Mouse (Mus musculus): Measurements from ENCODE around the gene Gm10337.

Gm10337 gene

DNA sequence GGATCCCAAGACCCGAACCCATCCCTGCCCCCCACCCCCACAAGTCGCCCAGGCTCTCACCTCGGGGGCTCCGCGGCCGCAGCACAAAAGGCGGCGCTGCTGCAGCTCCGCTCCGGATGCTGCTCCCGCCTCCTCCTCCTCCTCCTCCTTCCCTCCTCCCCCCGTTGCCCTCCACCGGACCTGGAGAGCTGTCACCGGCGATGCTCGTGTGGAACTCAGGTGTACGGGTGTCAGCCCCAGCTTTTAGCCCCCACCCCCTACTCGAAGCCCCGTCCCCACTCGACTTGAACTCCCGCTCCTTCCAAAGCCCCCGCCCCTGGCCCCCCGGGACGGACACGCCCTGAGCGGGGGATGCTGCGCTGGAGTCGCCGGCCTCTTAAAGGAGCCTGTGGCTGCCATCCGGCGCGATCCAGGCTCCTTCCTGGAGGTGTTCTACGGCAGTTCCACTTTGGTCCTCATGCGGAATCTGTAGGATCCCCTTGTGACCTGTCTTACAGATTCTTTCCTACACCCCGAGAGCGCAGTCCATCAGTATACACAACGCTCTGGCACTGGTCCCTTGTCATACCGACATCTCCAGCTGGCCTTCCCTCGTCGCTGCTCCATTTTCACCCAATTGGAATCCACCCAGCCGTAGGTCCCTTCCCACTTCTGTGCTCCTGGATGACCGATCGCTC, 13.3 kb downstream of the Gm10337 start, which contains the start of gene Map3k12:
Map3k12 (minus strand) TSS at position 337 of the 677 bp plus-strand sequence.
- DNase-seq (ENCODE audit: low read depth, low spot score) = peak; percentile 79

DNA sequence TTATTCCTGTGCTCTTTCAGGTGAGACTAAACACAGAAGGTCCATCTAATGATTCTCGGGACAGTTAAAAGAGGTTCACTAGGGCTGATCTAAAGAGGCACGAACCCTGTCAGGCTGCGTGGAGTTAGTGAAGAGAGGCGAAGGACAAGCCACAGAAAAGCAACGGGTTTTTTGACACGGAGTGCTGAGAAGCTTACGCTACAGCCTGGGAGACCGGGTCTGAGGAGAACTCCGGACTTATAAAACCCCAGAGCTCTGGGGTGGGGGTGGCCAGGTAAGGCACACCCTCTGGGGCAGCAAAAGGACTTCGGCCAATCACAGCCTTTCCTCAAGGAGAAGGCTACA, 14.1 kb downstream of the Gm10337 start:
- no peak for DNase-seq (ENCODE audit: low read depth, low spot score)

DNA sequence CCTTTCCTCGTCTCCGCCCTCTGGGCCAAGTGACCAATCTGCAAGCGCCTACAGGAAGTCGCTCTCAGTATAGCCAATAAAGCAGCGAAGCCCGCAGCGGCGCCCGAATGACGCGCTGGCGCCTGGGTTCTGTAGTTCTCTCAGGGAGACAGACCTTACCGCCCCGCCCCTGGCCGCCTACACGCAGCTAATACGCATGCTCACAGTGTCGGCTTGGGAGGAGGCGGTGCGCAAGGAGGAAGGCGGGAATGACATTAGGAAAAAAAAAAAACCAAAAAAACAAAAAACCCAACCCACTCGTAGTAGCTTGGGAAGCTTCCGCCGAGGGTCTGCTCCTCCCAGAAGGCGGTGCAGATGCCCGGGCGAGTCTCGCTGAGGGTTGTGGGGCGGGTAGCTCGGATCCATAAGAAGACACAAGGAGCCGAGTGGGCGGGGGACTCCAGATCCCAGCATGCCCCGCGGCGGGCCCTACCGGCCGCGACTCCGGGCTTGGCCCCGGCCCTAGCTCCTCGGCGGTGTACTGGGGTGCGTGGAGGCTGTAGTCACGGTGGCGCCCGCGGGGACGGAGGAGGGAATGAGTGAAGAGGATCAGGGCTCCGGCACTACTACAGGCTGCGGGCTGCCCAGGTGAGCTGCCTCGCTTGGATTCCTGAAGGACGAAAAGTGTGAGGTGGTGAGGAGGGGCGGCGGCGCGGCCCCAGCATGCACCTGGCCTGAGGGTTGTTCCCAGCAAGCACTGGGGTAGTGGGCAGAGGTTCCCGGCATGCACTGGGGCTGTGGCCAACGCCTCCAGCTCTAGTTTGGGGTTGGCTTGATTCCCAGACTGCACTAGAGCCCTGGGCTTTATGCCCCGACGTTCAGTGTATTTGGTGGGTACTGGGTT, 14.7 kb downstream of the Gm10337 start, which contains the start of gene Tarbp2:
Tarbp2 (plus strand) TSS at position 217 of the 883 bp plus-strand sequence.
- DNase-seq (ENCODE audit: low read depth, low spot score) = peak; percentile 100

DNA sequence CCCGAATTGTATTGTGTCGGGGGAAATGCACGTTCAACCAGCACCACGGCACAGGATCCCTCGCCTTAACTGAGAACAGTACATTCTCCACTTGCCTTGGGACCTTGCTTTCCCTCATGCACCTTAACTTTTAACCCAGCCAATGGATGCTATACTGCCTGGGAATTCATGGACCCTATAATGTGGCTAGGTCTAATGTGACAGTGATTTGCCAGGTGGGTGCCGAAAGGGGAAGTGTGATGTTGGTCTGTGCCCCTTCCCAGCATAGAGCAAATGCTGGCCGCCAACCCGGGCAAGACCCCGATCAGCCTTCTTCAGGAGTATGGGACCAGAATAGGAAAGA, 15.3 kb downstream of the Gm10337 start:
- DNase-seq (ENCODE audit: low read depth, low spot score) = no peak

DNA sequence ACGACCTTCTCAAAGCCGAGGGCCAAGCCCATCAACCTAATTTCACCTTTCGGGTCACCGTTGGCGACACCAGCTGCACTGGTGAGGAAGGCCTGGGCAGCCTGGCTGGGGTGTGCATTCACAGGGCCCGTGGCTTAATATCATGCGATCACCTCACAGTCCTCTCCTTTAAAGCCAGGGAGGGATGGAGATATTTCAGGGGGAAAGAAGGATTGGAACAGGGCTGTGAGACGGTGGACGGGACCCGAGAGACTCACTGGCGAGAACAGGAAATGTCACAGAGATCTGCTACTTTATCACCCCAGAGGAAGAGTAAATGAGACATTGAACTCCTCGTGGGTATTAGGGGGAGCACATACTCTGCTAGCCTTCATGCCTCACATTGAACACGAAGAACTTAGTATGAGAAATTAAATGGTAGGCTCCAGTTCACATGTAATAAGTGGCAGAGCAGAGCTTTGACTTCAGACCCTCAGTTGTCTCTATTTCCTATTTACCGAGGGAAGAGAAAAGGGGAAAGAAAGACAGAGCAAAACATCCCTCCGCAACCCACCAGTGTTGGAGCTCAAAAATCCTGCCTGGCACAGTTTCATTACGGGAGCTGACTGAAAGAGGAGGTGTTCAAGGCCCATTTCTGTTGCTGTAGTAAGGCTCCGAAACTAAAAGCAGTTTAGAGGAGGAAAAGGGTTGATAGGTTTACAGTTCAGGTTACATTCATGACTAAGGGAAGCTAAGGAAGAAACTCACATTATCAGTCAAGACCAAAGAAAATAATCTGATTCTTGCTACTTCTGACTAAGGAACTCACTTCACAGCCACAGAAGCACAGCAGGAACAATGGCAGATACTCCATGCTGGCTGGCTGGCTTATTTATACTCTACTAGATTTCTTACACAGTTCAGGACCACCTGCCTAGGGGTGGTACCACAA, 16.0 kb downstream of the Gm10337 start:
- no peak for DNase-seq (ENCODE audit: low read depth, low spot score)

DNA sequence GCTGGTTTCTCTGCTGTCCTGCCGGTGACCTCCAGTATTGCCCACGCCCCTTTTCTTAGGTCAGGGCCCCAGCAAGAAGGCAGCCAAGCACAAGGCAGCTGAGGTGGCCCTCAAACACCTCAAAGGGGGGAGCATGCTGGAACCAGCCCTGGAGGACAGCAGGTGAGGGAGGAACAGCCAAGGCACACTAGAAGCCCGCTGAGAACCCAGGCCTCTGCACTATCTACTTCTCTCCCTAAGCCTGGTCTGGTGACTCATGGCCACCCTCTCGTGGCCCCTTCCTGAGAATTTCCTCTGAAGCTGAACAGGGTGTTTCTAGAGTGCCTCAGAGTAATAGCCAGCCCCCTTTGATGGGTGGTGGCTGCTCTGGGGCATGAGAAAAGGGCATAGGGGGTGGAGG, 16.9 kb downstream of the Gm10337 start:
- DNase-seq (ENCODE audit: low read depth, low spot score) = no peak

DNA sequence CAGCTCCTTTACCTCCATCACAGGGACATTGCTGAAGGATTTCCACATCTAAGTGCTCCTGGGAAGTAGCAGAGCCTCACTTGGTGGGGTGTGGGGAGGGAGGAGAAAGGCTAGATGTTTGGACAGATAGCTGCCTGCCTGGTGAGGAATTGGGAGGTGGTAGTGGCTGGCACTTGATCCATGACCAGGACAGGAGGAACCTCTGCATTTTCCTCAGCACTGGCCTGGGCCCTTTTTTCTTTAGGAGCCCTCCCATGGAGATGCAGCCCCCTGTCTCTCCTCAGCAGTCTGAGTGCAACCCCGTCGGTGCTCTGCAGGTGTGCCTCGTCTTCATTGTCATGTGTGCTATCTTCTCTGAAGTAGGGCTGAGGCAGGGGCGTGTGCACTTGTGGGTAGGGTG, 18.0 kb downstream of the Gm10337 start:
- DNase-seq (ENCODE audit: low read depth, low spot score) = no peak

DNA sequence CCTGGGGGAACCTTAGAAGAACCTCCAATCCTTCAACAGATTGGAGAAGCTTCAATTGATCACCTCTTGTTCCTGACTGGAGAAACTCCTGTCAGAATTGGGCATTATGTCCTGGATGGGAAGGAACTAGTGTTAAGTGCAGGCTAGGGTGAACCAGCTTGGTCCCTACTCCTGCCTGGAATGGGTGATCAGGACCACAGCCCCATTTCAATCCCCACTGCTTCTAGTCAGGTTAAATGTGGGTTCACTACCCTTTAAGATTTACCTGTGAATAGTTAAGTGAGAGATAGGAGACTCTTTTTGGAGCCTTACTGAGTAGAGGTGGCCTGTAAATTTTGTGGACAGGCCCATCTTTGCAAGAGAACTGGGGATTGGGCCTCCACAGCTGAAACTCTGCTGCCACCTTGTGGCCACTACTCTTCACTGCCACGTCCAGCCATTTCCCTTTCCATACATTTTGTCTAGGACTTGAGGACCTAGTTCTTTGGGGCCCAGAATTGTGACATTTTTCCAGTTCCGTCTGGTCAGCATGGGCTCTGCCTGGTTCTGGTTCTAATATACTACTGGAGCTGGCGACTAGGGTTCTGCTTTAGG, 21.5 kb downstream of the Gm10337 start, which contains the start of gene Npff:
Npff (minus strand) TSS at position 51 of the 594 bp plus-strand sequence.
- DNase-seq (ENCODE audit: low read depth, low spot score) = peak; percentile 75

DNA sequence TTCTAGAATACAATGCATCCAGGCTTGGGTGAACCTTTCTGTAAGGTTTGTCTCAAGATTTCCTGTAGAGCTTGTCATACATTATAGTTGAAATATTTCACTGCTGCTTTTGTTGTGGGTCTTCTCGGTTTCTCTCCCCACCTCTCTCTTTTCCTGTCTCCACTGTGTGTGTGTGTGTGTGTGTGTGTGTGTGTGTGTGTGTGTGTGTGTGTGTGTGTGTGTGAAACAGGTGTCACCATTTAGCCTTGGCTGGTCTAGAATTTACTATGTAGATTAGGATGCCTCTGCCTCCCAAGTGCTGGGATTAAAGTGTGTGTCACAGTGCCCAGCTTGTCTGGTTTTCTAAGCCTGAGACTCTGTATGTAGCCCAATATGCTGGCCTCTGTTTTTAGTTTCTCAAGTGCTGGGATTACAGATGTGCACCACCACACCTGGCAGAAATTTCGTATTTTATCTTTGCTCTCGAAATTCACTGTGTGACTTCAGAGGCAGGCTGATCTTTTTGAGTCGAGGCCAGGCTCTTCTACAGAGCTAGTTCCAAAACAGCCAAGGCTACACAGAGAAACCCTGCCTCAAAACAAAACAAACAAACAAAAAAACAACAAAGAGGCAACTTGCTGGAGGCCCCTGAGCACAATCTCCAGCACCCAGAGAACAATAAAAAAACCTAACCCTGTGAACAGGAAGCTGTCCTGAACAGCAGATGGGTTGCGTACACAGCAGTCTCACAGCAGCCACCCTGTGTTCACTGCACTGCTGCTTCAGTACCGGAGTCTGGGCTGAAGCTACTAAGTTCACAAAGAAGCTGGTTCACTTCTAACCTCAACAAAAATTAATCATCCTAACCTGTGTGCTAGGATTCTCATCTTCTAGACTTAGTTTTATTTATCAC, 22.8 kb downstream of the Gm10337 start:
- DNase-seq (ENCODE audit: low read depth, low spot score) = peak; percentile 66

DNA sequence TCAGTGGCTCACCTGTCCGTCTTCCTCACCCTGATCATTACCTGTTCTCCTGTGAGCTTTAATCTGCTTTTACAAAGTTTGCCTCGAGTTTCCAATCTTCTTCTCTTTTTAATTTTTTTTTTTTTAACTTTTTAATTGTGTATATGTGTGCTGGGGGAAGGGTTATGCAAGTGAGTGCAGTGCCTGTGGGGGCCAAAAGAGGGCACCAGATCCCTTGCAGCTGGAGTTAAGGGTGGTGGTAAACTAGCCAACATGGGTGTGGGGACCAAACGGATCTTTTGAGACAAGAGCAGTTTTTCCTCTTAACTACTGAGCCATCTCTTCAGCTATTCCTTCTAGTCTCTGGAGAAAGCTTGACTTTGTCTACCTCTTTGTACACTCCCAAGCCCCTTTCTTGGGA, 24.4 kb downstream of the Gm10337 start:
- DNase-seq (ENCODE audit: low read depth, low spot score) = peak; percentile 34

DNA sequence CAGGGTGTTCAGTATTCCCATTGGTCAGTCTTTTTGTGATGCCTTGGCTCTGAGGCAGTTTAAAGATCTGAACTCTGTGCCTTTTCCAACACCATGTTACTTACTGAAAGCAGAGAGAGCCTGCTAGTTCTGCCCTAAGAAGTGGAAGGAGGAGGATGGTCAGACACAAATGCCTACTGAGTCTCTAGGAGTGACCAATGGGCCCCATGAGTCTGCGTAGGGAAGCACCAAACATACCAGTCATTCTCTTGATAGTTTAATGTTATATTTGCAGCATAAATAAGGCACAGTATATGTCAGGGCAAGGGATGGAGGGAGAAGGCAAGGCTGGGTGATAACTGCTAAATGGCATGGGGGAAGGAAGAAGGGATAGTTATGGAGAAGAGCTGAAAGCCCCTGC, 24.9 kb downstream of the Gm10337 start:
- DNase-seq (ENCODE audit: low read depth, low spot score) = no peak

DNA sequence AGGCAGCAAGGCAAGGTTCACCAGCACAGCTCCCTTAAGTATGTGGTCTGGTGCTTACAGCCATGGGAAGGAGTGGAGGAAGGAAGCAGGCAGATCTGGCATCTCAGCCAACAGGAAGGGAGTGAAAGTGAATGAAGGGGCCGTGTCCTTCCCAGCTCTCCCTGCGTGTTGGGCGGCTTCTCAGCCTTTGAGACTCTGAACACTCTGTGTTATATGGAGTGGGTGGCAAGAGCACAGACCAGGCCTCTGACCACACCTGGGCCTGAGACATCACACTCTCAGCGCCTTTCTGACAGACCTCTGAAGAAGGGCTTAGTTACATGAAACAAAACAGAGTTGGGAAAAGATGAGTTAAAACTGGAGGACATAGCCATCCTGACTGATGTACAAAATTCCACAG, 27.0 kb downstream of the Gm10337 start:
- no peak for DNase-seq (ENCODE audit: low read depth, low spot score)

DNA sequence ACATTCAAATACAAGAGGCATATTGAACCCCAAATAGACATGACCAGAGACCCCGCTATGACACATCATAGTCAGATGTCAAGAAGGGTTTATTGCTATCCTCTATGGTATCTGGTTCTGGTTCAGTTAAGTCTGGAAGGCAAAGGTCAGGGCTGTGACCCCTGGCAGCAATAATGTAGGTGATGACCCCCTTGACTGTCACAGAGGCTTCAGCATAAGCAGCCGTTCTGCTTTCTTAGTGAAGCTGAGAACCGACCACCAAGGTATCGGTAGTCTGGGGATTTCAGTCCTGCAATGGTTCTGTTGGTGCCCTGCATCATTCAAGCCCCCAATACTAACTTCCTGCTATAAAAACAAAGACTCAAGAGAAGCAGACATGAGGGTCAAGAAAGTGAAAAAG, 28.1 kb downstream of the Gm10337 start:
- DNase-seq (ENCODE audit: low read depth, low spot score) = no peak

DNA sequence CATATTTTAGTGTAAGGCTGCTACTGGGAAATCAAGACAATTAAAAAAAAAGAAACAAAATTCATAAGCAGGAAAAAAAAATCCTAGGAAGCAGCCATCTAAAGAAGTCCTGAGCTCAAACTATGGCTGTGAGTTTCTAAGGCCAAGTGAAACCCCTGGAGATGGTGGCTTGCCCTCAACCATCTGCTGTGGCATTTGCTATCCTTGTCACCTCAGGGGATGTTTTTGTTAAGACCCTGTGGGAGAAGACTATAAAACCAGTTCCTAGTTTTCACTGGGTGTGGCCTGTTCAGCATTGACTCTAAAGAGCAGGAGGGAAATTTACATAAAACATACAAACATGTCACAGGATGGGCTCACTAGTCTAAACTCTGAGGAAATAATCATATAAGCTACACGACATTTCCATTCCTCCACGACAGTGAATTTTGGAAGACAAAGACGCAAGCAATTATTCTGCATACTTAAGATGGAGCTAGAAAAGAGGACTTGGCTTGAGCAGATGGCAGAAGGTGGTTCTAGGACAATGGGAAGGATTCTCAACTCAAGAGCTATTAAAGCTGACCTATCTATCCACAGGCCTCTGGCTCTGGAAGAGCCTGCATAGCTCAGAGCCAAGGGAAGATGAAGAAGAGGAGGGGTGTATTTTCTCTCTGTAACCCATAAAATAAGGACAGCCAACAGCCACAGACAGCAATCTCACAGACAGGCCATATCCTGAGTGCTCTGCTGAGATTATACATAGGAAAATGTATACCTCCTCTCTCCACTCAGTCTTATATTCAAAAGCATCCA, 28.8 kb downstream of the Gm10337 start:
- no peak for DNase-seq (ENCODE audit: low read depth, low spot score)

DNA sequence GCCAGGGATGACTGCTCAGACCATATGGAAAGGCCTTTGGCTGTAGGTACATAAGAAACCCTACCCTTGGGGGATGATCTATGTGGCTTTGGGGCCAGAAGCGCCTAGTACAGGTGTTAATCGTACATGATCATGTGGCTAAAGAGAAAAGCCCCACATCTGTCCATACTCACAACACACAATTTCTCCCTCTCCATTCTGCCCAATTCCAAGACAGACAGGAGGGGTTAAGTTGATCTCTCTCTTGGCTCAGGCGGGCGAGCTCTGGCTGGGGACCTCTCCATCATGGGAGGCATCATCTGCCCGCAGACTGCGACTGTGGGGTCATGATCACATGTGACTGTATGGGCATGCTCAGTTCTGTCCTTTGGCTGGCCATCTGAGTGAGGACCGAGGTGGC, 30.4 kb downstream of the Gm10337 start:
- no peak for DNase-seq (ENCODE audit: low read depth, low spot score)

DNA sequence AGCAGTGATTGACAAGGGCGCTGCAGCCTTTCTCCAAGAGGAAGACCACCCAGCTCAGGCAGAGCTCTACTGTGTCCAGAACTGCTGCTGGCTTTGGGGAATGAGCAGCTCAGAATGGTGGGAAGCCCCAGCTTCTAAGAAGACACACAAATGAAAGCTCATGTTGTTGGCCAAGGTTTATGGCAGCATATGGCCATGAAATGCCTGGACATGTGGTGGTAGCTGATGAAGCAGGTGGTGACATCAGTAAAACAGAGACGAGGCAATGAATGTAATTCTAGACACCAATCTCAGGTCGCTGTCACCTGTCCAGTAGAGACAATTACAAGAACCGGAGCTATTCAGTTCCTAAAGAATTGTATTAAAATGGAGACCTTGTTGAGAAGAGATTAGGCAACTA, 41.3 kb downstream of the Gm10337 start:
- no peak for DNase-seq (ENCODE audit: low read depth, low spot score)

DNA sequence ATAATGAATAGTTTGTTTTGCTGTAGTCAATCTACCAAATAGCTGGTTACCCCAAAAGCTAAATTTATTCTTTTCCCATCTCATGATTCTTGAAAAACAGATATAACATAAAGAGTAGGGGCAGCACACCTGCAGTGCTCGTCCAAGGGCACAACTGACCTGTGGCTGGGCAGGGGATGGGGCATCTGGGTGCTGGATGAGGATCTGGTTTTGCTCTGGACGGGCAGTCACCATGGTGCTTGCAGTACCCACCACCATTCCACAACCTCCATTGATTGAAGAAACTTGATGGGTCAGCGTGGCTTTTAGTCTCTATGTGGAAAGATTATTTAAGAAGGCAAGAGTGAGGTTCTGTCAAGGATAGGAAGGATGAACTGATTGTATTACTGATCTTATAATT, 42.7 kb downstream of the Gm10337 start:
- no peak for DNase-seq (ENCODE audit: low read depth, low spot score)

DNA sequence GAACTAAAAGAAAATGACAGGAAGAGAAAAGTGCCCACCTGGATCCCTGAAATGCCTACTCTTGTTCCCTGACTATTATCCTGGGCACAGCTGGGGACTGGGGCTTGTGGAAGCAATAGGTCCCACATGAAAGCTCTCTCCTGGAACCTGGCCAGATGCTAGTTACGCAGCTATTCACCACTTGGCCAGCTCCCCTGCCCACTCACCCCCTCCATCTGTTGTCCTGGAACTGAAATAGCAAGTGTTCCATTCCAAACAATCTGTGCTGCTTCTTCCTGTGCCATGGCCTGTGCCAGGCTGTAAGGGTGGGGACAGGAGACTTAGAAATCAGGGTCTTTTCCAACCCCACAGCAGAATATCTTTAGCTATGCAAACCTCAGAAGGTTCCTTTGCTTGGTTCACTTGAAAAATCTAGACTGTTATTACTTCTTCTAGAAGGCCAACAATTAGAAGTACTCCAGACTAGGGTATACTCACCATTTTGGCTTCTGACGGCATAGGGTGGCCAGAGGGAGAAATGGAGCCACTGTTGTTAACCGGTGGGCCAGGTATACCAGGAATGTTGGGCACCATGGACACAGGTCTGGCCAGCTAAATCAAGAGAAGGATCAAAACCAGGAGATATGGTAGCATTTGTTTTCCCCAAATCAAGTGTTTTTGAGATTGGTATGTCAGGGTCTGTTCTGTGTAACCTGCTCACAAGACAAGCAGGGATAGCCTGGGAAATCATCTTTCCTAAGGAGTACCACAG, 43.3 kb downstream of the Gm10337 start:
- DNase-seq (ENCODE audit: low read depth, low spot score) = no peak

DNA sequence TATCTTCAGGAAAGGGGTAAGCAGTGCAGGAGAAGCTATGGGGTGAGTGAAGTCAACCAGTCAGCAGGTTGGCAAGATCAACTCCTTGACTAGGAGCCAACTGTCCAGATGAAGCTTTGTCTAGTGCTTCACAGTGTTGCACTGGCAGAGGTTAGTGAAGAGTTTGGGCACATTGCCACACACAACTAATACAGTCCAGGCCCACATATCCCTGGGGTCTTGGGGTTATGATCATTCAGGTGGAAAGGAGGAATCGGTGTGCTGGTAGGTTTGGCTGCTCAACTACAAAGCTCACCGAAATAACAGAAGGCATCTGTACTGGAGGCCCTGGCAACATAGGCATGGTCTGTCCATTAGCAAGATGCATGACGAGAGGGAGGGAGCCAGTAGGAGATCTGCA, 44.0 kb downstream of the Gm10337 start:
- no peak for DNase-seq (ENCODE audit: low read depth, low spot score)
